Mouse (Mus musculus) adrenal gland, adult 18-20 months (tissue): ENCODE measurements at regions not wholly inside any gene's neighbourhood (a gene's known extent, or its start where the extent isn't known, plus 50 kb on each side); places are given as distances from the start of the nearest gene placed in this dataset.

Source experiments
- DNase-seq, 2 experiments: peaks; one replicate each; pipeline ENCODE4 v3.0.0; 2021 to 2022; ENCODE audit warnings: low spot score in 2 of 2

DNA sequence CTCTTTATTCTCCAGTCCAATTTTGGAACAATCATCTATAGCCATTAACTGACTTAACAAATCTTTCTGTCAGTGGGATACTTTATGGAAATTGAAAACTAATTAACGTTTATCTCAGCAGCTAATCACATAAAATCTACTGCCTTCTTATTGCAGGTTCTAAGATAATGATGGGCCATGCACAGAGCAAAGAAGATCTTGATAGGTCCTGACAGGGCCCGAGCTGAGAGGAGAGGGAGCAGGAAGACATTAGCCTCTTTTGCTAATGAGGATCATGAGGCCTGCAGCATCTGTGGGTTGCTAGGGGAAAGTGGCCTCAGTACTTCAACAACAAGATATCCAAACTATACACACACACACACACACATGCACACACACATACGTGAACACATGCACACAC is 318.4 kb downstream of the Lmx1a start:
- DNase-seq = no peak

DNA sequence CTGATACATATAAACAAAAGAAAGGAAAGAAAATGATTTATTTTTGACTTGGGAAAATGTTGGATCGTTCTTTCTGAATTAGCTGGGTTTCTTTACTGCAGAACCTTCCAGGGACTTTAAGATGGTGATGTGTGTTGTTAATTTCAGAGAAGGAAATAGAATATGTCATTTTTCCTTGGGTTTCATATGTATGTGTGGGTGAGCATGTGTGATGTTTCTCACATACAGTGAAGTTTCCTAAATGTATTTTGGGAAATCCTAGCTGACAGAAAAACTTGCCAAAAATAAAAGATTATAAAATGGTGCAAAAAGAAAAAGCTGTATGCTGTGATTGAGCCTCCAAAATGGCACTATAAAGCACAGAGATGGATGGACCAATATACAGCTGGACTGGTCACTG is 319.2 kb downstream of the Lmx1a start:
- no peak for DNase-seq

DNA sequence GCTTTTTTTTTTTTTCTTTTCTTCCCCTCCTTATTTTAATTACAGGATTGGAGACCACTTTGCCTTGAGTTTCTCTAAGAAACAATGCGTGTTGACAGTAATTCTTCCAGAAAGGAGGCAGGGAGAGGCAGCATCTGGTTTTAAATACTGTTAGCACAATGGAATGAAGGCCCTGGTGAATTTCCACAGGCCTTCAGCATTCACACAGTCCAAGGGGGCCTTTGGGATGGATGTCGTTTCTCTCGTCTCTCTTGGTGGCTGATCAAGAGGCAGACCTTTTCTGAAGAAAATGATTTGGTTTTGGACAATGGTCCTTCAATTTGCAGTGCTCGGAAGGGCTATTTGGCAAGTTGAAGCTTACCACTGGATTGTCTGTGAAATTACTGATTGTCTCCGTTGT is 321.4 kb downstream of the Lmx1a start:
- no peak for DNase-seq

DNA sequence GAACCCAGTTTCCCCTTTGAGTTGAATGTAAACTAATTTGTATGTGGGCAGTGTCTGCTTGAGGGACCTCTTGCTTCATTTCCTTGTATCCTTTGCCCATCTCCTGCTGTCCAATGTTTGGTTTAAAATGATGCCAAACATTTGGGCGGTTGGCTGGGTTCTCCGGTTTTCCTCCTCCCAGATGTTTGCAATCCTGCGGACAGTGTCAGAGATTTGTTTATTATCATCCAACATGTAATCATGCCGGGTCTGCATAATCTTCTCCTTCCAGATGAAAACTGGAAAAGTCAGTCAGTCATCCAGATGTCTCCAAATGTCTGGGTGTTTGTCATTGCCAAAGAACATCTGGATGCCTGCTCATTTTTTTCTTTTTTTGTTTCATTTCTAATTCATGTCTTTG is 323.0 kb downstream of the Lmx1a start:
- no peak for DNase-seq

DNA sequence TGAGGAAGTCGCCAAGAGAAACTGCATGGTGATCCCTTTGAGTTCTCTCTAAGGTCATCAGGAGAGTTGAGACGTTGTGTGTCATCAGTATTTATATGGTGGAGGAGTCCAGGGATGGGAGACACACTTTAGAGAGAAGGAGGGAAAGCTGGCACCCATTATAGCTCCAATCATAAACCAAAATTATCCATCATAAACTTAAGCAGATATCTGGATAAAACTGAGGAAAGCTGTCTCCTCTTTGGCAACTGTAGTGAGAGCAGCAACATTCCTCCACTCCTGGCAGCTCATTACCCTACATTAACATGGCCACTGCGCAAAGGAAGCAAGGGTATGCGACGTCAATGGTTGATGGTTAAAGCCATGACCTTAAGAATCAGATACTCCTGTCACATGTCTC is 323.6 kb downstream of the Lmx1a start:
- DNase-seq = no peak

DNA sequence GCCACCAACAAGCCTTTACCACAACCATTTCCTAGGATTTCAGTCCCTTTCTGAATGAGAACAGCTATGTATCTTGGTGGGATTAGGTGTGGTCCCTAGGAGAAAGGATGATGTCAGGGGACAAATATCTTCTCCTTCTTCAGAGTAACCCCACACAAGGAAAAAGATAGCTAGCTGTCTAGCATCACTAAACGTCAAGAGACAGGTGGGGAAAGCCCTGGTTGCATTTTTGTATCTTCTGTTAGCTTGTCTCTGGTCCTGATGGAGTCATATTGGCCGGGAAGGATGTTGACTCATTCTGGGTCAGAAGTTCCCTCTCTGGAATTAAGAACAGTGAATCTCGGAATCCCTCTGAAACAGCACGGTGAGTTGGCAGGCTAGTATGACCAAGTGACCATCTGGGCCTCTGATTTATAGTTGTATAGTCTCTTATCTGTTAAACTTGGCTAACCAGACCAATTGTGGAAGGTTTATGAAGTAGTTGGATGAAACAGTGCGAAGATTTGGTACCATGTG is 327.4 kb downstream of the Lmx1a start:
- no peak for DNase-seq

DNA sequence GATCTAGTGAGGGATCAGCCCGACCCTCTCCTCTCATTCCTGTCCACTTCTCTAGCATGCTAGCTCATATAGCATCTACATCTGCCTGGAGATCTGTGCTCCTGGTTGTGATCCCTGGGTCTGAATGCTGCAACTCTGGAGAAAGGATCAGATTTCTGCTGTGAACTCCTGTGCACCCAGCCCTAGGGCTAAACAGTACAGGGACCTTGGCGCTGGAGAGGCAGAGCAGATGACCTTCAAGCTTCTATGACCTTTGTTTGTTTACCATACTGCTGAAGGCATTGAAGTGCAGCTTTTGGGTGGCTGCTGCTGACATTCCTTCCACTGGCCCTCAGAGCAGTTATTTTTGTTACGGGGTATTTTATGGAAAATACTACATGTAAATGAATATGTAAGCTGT is 337.4 kb downstream of the Lmx1a start:
- DNase-seq = no peak

DNA sequence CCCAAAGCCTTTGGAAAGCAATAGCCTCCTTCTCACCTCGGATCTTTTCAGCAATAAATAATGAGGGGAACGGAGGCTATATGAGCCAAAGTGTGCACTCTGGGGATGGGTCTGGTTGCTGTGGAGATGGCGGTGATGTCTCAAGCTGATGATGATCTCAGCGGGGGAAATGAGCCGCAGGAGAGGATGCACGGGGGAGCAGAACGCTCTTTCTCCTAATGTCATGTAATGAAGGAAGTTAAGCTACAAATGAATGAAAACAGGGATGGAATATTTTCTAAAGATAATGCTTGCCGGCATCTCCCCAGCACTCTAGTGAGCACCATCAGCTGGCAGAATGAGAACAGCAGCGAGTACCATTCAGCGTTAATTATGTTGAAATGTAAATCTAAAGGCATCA is 355.7 kb downstream of the Lmx1a start:
- no peak for DNase-seq

DNA sequence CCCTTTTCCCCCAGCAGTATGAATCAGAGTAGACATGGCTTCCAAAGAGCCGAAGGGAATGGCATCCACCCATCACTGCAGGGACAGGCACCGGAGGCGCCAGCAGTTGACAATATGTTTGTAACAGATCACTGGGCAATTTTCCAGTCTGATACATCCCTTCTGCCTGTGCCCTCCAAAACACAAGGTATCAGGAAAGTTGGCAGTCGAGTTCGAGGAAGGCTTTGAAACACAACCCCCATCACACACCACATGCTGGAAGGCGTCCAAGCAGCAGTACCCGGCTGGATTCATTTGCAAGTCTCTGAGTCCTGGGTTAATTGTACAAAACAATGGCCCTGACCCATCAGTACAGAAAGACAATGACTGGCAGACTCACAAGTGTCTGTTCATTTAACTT is 357.3 kb downstream of the Lmx1a start:
- no peak for DNase-seq

DNA sequence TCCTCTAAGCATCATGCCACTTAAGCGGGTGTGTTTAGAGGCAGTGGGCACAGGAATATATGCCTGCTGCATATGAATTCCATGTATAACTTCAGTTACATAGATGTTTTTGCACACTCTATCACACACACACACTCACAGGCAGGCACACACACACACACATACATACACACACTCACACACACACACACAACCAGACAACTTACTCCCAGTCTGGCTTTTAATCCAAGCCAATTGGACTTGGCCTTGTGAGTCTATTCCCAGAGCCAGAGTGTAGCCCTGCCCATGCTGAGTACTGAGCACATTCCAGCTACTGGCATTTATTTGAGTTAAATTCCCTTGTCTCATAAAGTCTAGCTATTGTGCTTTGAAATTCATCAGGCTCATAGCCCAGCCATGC is 357.7 kb downstream of the Lmx1a start:
- DNase-seq = no peak

DNA sequence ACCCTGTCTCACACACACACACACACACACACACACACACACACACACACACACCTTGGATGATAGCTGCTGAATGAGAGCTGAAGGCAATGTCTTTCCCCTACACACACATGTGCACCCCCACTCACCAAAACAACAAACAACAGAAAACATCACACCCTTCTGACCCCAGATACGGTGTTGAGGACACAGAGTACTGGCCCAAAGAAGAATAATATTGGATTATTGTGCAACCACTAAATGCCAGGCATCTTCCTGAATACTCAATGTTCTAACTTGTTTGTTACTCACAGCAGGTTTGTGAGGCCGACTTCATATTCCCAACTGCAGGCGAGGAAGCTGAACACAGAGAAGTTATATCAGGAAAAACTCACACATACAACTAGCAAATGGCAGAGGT is 360.9 kb downstream of the Lmx1a start:
- no peak for DNase-seq

DNA sequence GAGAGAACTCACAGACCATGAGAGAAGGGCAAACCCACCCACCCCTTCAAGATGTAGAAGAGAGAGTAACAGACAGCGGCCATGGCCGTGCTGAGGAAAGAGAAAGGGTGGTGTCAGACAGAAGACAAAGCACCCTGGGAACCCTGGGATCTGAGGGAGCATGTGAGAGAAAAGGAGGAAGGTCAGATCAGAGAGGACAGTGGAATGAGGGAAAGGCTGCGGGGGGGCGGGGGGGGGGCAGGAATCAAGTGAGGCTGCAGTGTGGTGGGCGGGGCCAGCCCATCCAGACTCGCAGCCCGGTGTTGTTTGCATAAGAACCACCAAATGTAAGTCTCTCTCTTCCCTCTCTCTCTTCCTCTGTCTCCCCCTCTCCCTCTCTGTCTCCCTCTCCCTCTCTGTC is 367.4 kb downstream of the Lmx1a start:
- no peak for DNase-seq

DNA sequence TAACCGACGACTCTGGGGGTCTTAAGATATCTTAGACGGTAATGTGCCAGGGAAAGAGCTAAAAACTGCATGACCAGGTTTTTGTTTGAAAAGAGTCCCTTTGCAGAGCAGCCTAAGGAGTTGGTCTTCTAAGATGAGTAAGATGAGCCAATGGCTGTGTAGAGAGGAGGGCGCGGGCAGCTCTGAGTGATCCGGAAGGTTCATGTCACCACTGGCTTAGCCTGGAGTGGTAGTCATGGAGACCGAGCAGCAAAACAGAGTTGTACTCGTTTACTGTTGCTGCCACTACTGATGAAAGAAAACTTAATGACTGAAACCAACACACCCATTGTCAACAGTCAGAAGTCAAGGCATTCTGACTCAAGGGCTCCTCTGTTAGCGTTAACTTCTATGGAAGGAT is 368.4 kb downstream of the Lmx1a start:
- no peak for DNase-seq

DNA sequence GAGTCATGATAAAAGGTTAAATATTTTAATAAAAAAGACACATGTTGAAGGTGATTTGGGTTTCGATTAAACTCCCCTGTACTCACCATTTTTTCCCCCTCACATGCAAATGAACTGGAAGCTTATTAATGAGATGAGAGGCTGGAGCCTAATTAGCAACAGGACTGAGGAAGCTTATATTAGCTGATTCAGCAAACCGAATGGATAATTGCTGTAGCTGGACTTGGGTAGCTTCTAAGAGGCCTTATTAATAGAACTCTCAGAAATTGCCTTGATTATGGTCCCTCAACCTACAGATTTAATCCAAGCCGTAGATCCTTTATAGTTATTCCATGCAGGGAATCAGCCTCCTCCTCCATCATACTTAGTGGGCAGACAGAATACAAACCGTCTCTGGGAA is 369.7 kb downstream of the Lmx1a start:
- no peak for DNase-seq

DNA sequence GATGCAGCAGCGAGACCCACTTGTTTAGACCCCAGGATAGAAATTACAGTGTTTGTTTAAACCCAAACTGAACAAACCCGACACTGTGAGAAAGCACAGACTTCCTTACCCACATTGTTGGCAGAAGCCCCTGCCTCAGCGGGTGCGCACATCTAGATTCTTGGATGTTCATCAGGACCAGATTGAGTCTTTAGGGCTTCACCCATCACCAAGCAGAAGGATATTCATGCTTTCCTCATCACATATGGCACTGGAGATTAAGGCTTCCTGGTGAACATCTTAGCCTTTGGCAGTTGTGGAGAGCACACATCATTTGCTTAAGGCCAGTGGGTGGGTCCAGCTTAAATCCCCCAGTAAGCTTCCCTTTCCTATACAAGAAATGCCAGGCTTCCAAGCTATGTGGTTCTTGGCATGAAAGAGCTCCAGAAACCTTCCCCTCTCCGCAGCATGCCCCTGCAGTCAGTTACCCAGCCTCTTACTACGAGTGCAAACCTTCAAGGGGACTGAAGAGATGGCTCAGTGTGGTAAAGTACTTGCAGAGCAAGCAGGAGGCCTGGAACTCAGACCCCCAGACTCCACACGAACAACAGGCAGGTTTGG is 367.9 kb downstream of the Pbx1 start:
- no peak for DNase-seq

DNA sequence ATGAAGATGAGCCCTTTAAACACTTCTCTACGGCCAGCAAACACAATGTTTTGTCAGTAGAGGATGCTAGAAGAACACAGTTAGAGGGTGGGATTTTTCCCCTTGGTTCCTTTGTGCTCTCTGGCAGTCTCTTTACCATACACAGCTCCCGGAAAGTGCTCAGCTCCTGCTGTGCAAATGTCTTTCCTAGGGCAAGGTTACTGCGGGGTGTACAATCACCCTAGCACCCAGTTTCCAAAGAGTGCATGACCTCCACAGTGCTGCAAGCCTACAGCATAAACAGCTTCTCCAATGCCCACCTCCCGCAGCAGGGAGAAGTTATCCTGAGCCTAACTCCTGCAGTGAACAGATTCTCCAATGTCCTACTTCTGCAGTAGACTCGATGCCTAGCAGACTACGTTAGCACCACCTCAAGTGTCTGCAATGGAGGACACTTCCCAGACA is 366.4 kb downstream of the Pbx1 start:
- DNase-seq = no peak

DNA sequence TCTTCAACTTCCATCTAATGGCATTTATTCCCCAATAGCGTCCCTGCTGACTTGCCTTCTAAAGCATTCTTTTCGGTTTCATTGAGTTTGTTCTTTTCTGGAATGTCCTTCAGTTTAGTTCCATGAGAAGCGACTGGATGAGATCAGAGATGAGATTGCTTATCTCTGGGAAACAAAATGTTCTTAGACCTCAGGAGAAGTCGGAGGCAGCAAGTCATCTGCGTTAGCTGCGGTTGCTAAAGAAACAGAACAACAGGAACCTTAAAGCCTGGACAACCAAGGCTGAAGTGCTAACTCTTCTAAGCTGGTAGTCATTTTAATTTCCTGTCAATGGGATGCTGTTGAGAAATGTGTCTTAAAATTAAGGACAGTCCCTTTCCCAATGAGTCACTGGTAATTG is 365.3 kb downstream of the Pbx1 start:
- DNase-seq = no peak

DNA sequence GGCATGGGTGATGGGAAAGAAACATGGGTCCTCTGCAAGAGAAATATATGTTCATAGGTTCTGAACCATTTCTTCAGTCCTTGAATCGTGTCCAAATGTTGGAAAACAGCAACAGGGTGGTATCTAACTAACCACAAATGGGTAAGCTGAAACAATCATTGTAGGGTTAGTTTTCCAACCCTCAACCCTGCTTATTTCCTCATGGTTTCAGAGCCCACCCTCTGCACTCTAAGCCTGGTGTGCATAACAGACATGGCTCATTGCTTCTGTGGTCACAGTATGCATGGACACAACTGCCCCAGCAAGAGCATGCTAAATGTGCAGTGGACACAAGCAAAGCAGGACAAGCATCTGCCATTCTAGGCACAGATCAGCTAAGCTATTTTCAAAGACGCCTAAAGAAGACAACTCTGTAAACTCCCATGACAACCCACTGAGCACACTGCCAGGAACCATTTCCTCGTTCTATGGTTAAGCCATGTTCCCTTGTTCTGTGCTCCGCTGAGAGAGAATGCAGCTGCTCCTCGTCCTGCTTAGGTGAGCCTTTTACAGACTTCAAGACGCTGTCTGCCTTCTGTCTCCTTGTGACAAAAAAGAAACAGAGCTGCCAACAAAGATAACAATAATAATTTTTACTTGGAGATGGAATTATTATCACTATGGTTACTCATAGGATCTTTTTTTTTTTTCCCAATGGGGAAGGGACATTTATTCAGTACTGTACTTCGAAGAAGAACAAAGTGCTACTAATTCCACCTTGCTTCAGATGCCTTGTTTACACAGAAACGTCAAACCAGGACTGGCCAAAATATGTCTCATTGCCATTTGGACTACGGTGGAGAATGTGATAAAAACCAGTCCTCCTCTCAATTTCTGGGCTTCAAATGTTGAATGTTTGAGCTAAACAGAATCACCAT is 363.8 kb downstream of the Pbx1 start:
- DNase-seq = no peak

DNA sequence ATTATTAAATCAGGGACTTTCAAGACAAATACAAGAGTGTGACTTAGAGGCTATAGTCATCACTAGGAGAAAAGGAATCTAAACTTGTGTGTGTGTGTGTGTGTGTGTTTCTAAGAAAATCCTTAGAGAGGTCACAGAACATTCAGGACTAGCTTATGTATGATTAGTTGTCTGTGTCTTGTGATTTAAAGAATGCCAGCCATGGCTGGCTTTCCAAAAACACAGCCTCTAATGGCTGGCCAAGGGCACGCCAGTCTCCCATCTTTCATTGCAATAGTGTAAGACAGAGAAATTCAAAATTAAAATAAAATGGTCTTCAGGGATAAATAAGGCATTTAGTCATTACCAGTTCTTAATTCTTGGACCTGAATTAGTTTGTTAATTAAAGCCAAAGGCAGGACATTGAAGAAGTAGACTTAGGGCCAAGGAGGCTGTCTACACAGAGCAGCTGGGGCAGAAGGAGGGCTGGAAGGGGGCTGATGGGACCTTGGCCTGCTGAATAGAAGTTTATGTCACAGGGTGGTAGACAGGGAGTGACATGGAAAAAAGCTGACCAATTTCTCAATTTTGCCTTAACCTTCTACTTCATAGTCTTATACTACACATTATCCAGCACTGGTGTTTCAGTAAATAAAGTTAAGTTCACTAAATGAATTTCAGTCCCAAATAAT is 363.0 kb downstream of the Pbx1 start:
- DNase-seq = no peak
